Mouse (Mus musculus) layer of hippocampus, postnatal 36 days (tissue): ENCODE results near the gene Tes3-ps. TPM values are rescaled to one million over a fixed set of nuclear protein-coding genes. Genes with fewer than 3 reads are reported as not detected.

Source experiments
- DNase-seq, 2 experiments: peaks; one replicate each; pipeline ENCODE4 v3.0.0; 2022
- total RNA-seq, 2 experiments: library from RNA; stranded (reverse); gene quantifications; 2 replicates each; pipeline ENCODE4 v1.2.3; 2021

Tes3-ps gene
- 1 to 10 TPM; 1.6 TPM for total RNA-seq

DNA sequence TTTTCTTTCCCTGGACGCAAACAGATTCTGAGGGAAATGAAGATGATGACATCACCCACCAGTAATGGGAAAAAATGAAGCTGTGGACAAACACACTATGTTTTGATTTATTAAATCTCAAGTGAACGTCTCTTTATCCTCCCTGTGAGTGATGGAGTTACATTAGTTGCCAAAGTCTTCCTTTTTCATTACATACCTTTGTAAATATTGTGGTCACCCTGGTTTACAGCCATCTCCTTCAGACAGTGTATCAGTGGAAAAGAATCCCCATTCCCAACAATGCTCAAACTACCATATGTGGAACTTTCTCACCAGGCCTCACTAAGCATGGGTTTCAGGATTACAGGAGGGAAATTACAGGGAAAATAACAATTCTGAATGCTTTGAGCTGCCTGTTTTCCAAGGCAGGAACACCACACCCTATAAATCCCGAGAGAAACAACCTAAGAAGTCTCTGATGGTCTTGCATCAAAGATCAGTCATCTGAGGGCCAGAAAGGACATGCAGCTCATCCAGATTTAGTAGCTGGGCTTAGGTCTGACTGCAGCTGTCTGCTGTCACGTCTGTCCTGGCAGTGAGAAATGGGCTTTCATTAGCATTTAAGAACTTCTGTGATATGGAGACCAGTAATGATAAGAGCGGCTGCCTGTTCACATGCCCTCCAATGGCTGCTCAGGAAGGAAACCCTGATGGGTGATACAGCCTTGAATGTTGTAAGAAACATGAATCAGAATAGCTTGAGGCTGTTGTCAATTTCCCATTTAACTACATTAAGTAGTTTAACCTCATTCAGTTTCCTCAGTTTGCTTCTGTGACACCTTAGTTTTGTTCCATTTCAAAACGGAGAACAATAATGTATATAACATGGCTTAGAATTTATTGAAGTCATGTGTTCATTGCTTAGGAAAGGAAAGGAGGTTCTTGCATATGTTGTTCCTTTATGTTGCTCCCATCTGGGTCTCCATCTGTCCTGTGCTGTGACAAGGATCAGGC is at the start of gene Tes3-ps:
TSS of gene Tes3-ps (plus strand) at position 943 of the 993 bp plus-strand sequence.
- no peak for DNase-seq

DNA sequence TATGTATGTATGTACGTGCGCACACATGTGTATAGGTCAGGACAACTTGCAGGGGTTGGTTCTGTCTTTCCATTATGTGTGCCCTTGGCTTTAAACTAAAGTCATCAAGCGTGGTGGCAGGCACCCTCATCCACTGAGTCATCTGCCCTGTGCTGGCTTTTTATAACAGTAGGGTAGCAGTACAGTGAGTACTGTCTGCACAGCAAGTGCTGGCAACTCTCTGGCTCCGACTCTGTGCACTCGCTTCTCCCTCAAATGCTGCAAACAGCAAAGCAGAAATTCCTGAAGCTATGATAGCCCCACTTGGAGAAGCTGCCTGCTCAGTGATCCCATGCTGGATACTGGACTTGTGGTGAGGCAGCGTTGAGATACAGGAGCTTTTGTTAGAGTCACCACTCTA is 48.7 kb upstream of the Tes3-ps start:
- peak in 1 of 2 experiments; percentile 57 for DNase-seq

DNA sequence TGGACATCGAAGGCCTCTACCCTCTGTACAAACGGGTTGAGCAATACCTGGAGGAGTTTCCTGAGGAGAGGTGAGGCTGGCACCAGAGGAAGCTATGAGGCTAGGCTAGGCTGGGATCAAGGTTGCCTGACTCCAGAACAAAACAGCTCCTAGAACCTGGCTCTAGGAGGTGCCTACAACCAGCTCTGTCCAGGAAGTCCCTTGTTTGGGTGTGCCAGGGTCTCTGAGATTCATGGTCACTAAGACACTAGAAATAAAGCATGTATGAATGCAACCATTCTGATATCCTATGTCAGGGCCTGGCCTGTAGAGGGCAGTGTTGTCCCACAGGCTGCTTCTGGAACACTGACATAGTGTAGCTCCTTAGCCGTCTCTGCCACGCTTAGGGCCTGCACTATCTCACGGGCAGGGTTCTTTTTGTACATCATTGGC is 43.8 kb upstream of the Tes3-ps start:
- peak; percentile 82 for DNase-seq

DNA sequence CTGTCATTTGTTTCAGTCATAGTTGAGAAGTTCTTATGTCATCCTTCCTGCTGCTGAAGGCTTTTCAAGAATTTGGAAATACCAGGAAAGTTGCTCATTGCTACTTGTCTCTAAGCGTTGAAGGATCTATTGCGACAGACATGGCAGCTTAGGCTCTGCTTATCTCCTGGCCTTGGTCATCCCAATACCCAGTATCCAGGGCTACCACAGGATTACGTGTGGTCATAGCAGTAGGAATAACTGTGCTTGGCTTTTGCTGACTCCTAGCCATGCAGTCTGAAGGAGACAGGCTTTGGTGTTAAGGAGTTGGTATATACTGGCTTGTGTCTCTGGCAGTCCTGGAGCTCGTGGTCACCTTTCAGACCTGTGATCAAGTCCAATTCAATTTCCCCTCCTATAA is 32.8 kb upstream of the Tes3-ps start:
- DNase-seq, result no peak

DNA sequence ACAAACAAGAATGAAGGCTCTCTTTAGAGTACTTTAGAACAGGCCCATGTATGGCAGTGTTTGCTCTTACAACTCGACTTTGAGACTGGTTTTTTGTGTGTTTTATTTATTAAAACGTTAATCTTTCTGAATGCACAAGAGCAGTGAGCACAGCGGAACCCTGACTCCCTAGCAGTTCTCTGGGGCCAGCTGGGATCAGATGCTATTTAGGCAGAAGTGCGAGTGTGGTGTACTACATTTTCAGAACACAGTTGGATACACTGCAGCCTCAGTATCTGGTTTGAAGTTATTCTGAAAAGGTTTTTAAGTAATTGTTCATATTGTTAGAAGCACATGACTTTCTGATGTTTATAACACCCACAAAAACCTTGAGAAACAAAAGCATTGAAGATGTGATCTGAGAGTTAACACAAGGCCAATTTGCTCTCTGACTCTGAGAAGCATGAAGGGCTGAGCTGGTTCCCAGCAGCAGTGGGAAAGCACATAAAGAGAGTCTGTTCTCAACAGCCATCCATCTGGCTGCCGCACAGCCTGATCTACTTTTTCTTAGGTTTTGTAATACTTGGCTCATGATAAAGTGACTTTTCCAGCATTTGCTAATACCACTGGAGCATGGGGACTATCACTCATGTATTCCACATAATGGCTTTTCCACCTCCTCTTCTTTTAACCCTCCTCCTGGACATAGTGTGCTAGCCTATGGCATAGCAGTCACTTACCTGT is 32.3 kb upstream of the Tes3-ps start:
- peak; percentile 52 to 55 for DNase-seq

DNA sequence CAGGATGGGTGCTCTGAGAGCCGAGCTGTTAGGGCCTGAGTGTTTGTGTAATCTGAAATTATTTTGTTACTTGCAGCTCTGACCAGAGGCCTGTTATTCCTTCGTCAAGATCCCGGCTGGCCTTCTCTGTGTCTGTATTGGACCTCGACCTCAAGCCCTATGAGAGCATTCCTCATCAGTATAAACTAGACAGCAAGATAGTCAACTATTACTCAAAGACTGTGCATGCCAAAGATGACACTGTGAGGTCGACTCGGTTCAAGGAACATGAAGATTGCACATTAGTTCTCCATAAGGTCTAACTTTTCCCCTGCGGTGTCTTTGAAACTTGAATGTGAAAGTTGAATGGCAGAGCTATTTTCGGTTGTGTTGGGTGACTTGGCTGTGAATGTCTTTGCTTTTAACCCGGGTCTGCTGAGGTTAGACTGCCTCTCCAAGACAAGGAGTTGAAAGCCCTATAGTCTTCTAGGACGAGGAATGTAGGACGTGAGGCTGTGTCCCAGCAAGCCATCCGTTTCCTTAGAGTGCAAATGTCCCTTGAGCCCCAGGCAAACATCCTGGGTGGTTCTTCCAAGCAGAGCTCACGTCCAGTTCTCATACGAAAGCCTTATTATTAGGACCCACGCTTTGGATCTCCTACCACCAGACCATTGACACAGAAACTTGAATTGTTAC is 31.5 kb upstream of the Tes3-ps start:
- no peak for DNase-seq

DNA sequence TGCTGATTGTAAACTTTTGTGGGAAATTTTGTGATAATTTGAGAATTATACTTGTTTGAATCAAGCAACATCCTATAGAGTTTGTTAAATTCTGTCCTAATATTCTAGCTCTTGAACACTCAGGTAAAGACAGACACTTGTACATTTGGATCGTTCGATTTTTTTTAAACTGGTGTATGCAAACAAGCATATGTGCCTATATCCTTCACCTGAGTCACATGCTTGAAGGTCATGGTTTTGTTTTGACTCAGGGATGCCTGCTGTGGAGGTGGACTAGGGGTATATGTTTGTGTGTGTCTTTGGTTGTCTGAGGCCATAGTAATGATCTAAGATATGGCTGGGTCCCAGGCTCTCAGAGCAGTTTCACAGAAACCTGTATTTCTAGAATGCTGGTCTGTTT is 30.2 kb upstream of the Tes3-ps start:
- no peak for DNase-seq

DNA sequence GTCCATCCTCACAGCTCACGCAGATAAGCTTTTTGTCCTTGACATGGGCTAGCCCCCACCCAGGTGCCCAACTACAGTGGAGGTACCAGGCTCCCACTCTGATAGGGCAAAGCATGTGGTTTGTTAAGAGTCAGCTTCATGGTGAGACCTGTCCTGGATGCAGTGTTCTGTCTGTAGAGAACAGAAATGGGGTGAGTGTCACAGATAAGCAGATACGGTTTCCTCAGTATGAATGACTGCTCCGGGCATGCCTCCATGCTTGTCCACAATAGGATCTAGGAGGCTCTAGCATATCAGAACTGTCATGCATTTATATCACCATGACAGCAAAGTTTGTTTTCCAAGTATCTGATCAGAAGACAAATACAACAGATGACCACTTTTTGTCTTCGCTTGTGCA is 27.2 kb upstream of the Tes3-ps start:
- no peak for DNase-seq

DNA sequence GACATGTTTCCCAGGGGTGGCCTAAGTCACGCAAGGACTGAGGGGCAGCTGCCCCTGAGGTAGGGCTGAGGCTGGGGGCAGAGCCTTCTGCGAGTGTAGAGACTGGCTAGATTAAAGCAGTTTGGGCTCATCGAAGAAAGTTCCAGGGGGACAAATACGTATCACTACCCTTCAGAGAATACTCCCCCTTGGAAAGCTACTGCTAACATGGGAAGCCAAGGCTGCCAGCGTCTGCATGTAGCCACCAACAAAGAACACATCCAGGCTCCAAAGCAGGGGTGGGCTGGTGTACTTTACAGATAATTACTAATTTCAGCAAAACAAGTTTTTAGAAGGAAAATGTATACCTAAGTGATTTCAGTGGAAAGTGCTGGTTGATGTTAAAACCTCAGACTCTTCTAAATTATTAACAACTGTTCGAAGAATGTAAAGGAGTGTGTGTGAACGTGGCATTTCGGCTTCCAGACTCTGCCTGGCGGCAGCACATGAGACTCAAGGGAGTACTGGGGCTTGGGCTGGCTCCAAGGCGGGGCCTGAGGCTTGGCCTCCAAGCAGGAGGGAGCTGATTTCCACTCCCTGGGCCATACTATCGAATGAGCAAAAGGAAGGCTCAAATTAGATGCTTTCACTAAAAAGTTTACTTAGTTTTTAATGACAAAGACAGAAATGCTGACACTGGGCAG is 26.6 kb upstream of the Tes3-ps start:
- no peak for DNase-seq

DNA sequence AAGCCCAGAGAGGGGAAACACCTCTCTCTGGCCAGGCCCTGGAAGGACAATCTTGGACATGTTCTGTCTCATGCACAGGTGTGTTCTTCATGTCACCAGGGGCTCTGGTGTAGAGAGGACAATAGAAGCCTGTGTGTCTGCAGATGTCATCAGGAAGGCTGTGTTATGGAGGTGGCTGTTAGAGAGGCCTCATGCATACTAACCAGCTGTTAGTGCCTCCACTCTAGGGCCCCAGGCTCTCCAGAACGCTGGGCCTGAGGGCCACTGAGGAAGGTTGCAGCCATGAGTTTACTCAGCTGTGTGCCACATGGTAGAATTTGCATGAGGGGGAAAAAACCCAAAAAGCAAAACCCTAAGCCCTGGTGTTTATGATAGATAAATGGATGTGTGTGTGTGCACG is 25.5 kb upstream of the Tes3-ps start:
- no peak for DNase-seq

DNA sequence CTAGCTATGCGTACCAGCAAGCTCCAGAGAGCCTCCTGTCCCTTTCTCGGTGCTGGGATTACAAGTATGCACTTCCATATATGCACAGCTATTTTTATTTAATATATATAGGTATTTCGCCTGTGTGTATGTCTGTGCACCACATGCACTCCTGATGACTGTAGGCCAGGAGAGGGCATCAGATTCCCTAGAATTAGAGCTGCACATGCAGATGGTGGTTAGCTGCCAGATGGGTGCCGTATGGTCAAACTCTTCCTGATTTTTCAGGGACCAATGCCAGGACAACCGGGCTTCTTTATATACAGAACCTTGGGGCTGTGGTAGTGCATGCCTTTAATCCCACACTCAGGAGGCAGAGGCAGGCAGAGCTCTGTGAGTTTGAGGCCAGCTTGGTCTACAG is 24.1 kb upstream of the Tes3-ps start:
- no peak for DNase-seq

DNA sequence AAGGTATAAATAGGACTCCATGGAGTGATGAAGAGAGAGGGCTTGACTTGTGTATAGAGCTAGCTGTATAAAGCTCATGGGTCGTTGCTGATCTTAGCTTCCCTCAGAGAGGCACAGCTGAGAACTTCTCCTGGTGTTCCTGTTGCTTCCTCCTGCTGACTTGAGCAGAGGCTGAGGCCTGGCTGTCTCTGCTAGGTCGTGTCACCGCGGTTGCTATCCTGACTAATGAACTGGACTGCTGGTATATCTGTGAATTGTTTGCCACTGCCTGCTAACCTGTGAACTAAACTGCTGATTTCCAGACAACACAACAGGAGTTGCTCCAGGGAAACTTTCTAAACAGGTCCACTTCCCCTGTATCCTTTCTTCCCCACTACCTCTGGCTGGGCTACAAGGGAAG is 22.8 kb upstream of the Tes3-ps start:
- DNase-seq, result no peak

DNA sequence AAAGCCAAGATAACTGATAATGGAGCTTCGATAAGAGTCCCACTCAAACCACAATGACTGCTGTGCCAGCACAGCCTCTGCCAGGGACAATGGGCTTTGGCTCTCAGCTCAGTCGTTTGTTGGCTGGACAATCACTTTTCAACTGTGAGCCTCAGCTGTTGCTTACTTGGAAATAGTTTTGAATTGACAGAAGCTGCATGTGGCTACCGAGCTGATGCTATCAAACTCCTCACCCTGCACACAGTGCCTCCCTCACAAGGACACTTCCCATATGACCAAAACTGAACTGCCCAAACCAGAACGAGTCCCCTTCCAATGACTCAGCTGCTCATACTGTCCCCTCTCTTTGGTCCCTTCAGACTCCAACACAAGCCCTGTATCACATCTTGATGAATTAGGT is 22.3 kb upstream of the Tes3-ps start:
- DNase-seq, result no peak

DNA sequence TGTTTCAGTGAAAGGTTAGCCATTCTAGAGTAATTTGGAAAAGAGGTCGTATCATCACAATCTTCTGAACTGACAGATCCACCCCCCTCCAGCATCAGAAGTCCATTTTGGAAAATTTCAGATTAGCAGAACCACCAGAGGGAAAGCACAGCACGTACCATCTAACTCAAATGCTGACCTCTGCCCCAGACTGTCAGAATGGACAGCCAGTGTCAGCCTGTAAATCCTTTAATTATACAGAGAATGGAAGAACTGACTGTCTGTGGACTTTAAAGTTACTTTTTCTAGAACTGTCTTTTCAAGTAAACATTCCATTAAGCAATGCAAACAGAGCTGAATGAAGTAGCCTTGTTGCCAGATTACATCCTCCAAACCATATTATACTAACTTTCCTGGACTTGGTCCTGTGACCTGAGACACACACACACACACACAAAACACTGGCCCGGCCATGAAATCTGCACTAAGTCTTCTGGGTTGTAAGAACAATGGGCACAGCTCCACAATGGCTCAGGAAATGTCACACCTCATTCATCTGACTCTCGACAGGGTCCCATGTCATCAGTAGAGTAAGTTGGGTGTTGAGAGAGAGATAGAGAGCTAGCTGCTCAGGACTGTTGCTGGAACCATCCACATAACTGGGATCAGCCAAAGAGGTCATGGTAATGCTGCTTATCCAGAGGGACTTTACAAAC is 21.0 kb upstream of the Tes3-ps start:
- DNase-seq, result no peak

DNA sequence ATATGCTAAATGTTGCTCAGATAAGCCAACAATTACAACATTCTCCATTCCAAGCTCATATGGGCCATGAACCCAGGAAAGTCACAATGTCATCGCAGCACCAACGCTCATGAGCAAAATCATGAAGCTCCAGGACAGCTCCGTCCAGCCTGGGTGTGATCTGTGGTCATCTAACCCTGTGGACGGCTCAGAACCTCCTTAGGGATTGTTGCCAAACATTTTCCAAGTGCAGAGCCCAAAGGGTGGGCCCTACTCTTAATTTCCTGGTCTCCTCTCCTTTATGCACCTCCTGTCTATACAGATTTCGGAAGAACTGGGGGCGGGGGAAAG is 20.5 kb upstream of the Tes3-ps start:
- no peak for DNase-seq

DNA sequence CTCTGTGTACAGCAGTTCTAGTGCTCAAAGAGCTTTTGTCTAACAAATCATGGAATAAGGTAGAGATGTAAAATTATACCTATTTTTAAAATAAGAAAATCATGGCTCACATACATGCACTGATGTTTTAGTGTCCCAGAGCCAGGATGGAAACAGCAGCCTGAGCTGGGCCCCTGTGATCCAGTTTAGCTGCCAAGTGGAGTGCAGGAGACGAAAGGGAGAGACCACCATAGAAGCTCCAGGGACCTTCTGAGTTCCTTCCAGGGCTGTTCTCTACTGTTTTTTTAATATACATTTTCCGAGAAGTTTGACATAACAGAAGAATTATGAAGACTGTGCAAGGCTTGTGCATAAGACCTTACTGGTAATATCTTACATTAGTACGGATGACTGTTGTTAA is 15.2 kb upstream of the Tes3-ps start:
- no peak for DNase-seq

DNA sequence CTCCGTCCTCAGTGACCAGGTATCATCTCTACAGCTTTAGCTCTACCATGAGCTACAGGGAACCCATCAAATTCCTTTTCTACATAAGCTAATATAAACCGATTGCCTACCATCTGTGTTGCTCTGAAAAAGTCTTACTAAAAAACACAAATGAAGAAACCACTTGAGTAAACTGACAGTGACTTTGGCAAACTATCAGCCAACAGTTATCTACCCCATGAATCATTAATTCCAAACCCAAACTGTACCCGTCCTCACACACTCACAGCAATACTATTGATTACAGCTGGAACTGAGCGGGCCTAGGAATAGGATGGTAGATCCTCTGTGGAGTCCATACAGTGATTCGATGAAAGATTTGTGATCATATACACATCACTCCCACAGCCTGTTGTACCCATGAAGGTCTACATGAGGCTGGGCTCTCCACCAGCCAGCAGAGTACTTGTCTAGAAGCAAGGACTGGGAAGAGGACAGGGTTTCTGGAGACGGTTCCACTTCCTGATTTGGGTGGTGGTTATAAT is 14.2 kb upstream of the Tes3-ps start:
- DNase-seq, result no peak

DNA sequence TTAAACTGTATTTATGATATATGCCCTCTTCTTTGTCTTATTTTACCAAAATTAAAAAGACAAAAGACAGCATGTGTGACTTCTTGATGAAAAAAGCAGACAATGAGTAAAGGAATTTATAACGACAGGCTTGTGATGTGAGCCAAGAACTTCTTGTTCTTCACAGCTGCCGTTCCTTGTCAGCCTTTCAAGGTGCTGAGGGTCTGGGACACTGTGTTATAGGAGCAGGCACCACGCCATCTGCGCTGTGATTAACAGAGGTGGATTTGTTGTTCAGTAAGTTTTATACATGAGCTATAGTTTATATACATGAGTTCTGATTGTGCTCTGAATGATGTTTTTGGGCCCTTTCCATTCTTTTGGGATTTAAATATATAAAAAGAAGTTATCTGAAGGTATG is 13.7 kb upstream of the Tes3-ps start:
- no peak for DNase-seq

DNA sequence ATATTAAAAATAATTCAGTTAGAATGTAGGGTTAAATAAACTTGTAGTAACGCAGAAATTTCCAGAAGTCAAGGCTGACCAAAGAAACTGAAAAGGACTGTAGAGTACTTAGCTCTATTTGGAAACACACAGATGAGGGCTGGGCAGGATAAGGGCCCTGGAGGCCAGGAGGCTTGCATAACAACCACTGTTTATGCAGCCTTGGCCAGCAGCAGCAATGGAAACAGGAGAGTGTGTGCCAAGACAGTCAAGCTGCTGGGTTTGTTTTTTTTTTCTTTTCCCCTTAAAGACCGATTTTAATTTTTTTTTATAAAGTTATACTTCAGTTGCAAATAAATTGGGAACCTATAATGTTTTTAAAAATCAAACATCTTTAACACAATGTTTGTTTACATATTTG is 13.1 kb upstream of the Tes3-ps start:
- DNase-seq, result peak in 1 of 2 experiments; percentile 47

DNA sequence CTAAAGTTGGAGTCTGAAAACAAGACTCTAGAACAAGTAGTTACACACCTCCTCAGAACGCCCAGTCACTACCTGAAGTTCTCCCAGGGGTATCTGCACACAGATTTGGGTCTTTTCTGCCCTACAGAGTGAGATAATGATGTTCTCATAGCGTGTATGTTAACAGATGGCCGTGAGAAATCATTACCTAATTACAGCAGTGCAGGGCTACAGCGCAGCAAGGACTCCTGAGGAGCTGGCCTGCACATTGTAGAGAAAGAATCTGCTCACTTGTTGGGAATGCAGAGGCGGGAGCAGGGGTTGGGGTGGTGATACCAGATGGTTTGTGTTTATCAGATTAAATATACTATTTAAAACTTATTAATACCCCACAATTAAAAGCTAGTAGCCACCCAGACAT is 12.6 kb upstream of the Tes3-ps start:
- peak; percentile 34 to 40 for DNase-seq

DNA sequence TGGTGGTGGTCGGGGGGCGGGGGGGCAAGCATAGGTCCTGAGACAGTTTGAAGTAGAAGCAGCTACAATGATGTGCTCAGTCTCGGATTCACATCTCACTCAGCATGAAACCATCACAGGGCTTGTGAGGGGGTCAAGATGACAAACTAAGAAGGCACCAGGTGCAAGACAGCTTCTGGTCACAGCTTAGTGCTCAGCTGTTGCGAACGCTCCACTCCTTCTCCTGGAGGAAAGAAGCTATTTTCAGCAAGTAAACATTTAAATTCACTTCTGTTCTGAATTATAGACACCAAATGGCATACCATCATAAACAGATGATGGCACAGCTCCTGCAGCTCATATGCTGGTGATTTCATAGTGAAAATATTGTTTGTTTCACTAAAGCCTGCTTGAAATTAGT is 7.7 kb upstream of the Tes3-ps start:
- peak in 1 of 2 experiments; percentile 27 for DNase-seq

DNA sequence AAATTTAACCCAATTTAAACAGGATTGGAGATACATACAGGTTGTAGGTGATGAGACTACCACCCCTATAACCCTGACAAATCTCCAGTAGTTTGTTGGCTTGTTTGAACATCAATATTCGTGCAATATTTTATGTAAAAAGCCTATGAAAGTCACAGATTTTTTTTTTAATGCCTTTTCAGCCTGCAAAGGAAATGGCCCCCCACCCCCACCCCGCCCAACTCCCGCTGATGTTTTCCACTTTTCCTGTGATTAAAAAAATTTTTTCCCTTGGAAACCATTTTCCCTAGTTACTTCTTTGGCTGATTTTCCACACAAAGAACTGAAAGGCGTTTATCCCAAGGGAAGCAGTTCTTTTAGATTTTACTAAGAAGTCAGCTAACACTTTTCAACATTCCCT is 11.4 kb downstream of the Tes3-ps start, which contains the start of gene Ecm2:
TSS of gene Ecm2 (plus strand) at position 301 of the 400 bp plus-strand sequence.
- no peak for DNase-seq
